Mouse (Mus musculus): ENCODE data around the gene Fos.
A peak's percentile ranks its signal among the peaks of the same experiment; 100 is the strongest.

The Fos gene

GRCm38 (mm10) chr12:85473481-85474297, at the start of gene Fos:
Fos (plus strand) TSS chr12:85473890.
- peak; percentile 82 to 84 for DNase-seq (ENCODE audit: low spot score in 2 of 2)

GRCm38 (mm10) chr12:85425721-85426120, 48.0 kb upstream of the Fos start:
- no peak for DNase-seq (ENCODE audit: low spot score in 2 of 2)

GRCm38 (mm10) chr12:85426126-85426525, 47.6 kb upstream of the Fos start:
- no peak for DNase-seq (ENCODE audit: low spot score in 2 of 2)

GRCm38 (mm10) chr12:85427802-85428201, 45.9 kb upstream of the Fos start:
- DNase-seq (ENCODE audit: low spot score in 2 of 2) = no peak

- DNase-seq (ENCODE audit: low spot score in 2 of 2) = no peak
These were observed 43.7 kb upstream of the Fos start for GRCm38 (mm10) chr12:85429999-85430398.

GRCm38 (mm10) chr12:85430434-85430833, 43.3 kb upstream of the Fos start:
- DNase-seq (ENCODE audit: low spot score in 2 of 2) = no peak

- no peak for DNase-seq (ENCODE audit: low spot score in 2 of 2)
These were observed 39.8 kb upstream of the Fos start for GRCm38 (mm10) chr12:85433850-85434249.

GRCm38 (mm10) chr12:85434526-85434925, 39.2 kb upstream of the Fos start:
- DNase-seq (ENCODE audit: low spot score in 2 of 2) = no peak

- DNase-seq (ENCODE audit: low spot score in 2 of 2) = peak; percentile 77 to 90
These were observed 37.6 kb upstream of the Fos start for GRCm38 (mm10) chr12:85436021-85436621.

- DNase-seq (ENCODE audit: low spot score in 2 of 2) = peak in 1 of 2 experiments; percentile 16
These were observed 36.4 kb upstream of the Fos start for GRCm38 (mm10) chr12:85437172-85437876.

GRCm38 (mm10) chr12:85443456-85443855, 30.2 kb upstream of the Fos start:
- no peak for DNase-seq (ENCODE audit: low spot score in 2 of 2)

GRCm38 (mm10) chr12:85444646-85445045, 29.0 kb upstream of the Fos start:
- no peak for DNase-seq (ENCODE audit: low spot score in 2 of 2)

- DNase-seq (ENCODE audit: low spot score in 2 of 2) = no peak
These were observed 26.7 kb upstream of the Fos start for GRCm38 (mm10) chr12:85447009-85447408.

- DNase-seq (ENCODE audit: low spot score in 2 of 2) = no peak
These were observed 26.2 kb upstream of the Fos start for GRCm38 (mm10) chr12:85447490-85447889.

- no peak for DNase-seq (ENCODE audit: low spot score in 2 of 2)
These were observed 24.2 kb upstream of the Fos start for GRCm38 (mm10) chr12:85449478-85449877.

- no peak for DNase-seq (ENCODE audit: low spot score in 2 of 2)
These were observed 21.8 kb upstream of the Fos start for GRCm38 (mm10) chr12:85451693-85452491.

- DNase-seq (ENCODE audit: low spot score in 2 of 2) = peak; percentile 95 to 97
These were observed 18.3 kb upstream of the Fos start for GRCm38 (mm10) chr12:85455065-85456058.

- no peak for DNase-seq (ENCODE audit: low spot score in 2 of 2)
These were observed 17.4 kb upstream of the Fos start for GRCm38 (mm10) chr12:85456276-85456675.

- no peak for DNase-seq (ENCODE audit: low spot score in 2 of 2)
These were observed 16.7 kb upstream of the Fos start for GRCm38 (mm10) chr12:85456966-85457505.

GRCm38 (mm10) chr12:85459820-85460219, 13.9 kb upstream of the Fos start:
- no peak for DNase-seq (ENCODE audit: low spot score in 2 of 2)

All from frontal cortex, postnatal 14 days (tissue).